Mouse (Mus musculus) layer of hippocampus, adult 18-20 months (tissue): ENCODE measurements at regions not wholly inside any gene's neighbourhood (a gene's known extent, or its start where the extent isn't known, plus 50 kb on each side); places are given as distances from the start of the nearest gene placed in this dataset.

ENCODE experiments used
- DNase-seq, 2 experiments: peaks; one replicate each; pipeline ENCODE4 v3.0.0; 2022; ENCODE audit warnings: low spot score in 2 of 2

GRCm38 (mm10) chr3:20973077-20973476 lies 606.1 kb upstream of the Agtr1b start:
- no peak for DNase-seq
